Mouse (Mus musculus) spleen, postnatal 10 days (tissue): ENCODE data around the gene Alyref.

Source experiments
- DNase-seq, 2 experiments: peaks; one replicate each; pipeline ENCODE4 v3.0.0; 2021 to 2022; ENCODE audit warnings: low spot score in 2 of 2

Alyref gene

GRCm38 (mm10) chr11:120598283-120598989, at the start of gene Alyref, which contains the start of gene Anapc11:
TSS of gene Alyref (minus strand) at chr11:120598365.
TSS of gene Anapc11 (plus strand) at chr11:120598421.
- peak; percentile 89 to 96 for DNase-seq

GRCm38 (mm10) chr11:120647047-120647830, 49.1 kb upstream of the Alyref start:
- DNase-seq = peak in 1 of 2 experiments; percentile 22

- DNase-seq = peak; percentile 91 to 94
Measured at GRCm38 (mm10) chr11:120643601-120643987, 45.4 kb upstream of the Alyref start, which contains the start of gene Pycr1. TSS of gene Pycr1 (minus strand) at chr11:120643769.

- DNase-seq = no peak
Measured at GRCm38 (mm10) chr11:120642939-120643600, 44.9 kb upstream of the Alyref start.

- DNase-seq = no peak
Measured at GRCm38 (mm10) chr11:120641869-120642268, 43.7 kb upstream of the Alyref start.

- no peak for DNase-seq
Measured at GRCm38 (mm10) chr11:120641255-120641654, 43.1 kb upstream of the Alyref start.

- DNase-seq = no peak
Measured at GRCm38 (mm10) chr11:120634810-120635209, 36.6 kb upstream of the Alyref start.

GRCm38 (mm10) chr11:120633520-120634343, 35.6 kb upstream of the Alyref start, which contains the start of gene Mafg:
TSS of gene Mafg (minus strand) at chr11:120633600.
- DNase-seq = peak; percentile 84 to 92

- peak; percentile 84 to 86 for DNase-seq
Measured at GRCm38 (mm10) chr11:120632559-120633519, 34.7 kb upstream of the Alyref start.

GRCm38 (mm10) chr11:120631726-120632448, 33.7 kb upstream of the Alyref start:
- peak; percentile 60 to 61 for DNase-seq

GRCm38 (mm10) chr11:120630881-120631725, 32.9 kb upstream of the Alyref start:
- DNase-seq = peak in 1 of 2 experiments; percentile 55

GRCm38 (mm10) chr11:120630401-120630871, 32.3 kb upstream of the Alyref start:
- peak; percentile 60 to 65 for DNase-seq

- peak; percentile 84 to 90 for DNase-seq
Measured at GRCm38 (mm10) chr11:120629911-120630310, 31.7 kb upstream of the Alyref start.

- peak; percentile 81 to 84 for DNase-seq
Measured at GRCm38 (mm10) chr11:120629341-120629730, 31.2 kb upstream of the Alyref start.

GRCm38 (mm10) chr11:120628601-120629340, 30.6 kb upstream of the Alyref start:
- peak in 1 of 2 experiments; percentile 31 for DNase-seq

- DNase-seq = peak in 1 of 2 experiments; percentile 70
Measured at GRCm38 (mm10) chr11:120627468-120628300, 29.5 kb upstream of the Alyref start.
